8 mouse cellular contexts compared by ENCODE assay signal in genomic region chr5:37243169-37243886, GRCm38 (mm10). TPM values are rescaled to one million over a fixed set of nuclear protein-coding genes. Genes with fewer than 3 reads are reported as not detected.
DNase-seq lines count a peak whose midpoint lies in the region; ATAC-seq and TF ChIP-seq lines count a peak whose summit lies in the region.

No protein-coding gene starts in this region.

- peak; percentile 32 for DNase-seq in layer of hippocampus, adult 11-12 months (ENCODE audit: low spot score)
- DNase-seq in layer of hippocampus, adult 8-10 months (ENCODE audit: low spot score in 2 of 2), result no peak
- DNase-seq in Patski (ENCODE audit: low read depth, low spot score), result peak; percentile 17
- peak; percentile 45 to 59 for DNase-seq in cerebellum, postnatal 25 days
- DNase-seq in heart, postnatal 14 days, result peak; percentile 74 to 88
- peak; percentile 79 for DNase-seq in liver, embryonic 11.5 days (ENCODE audit: low spot score)

- POLR2A ChIA-PET in Patski (lab: Charles Lee), result interaction anchor here (0.6 kb wide), 1 partner anchor 89 kb away, joined by 3 read pairs; no protein-coding TSS in a partner anchor

- TF ChIP-seq CTCF in Patski (IDR thresholded peaks at IDR 0.05), result no peak

- CTCF ChIA-PET in Patski (lab: Charles Lee), result interaction anchor here (1.2 kb wide), 1 partner anchor 10 kb away, joined by 3 read pairs; no protein-coding TSS in a partner anchor

- intact Hi-C loops in heart, postnatal 14 days (cut with DNase I), result no loop called here

- no peak overlapping the region for H3K27ac ChIP-seq in liver, embryonic 11.5 days (ENCODE audit: low read depth, low read length)
- peak overlapping the region; percentile 98 for H3K27ac ChIP-seq in neural tube, embryonic 13.5 days (replicated peaks)

- H3K9me3 ChIP-seq in liver, embryonic 11.5 days (ENCODE audit: control insufficient read depth, low read length), result no peaks in the 10 kb centered on the region
- H3K9me3 ChIP-seq in neural tube, embryonic 13.5 days, result no peaks in the 10 kb centered on the region

- in situ Hi-C loops in Patski (cut with MboI; ENCODE audit: low pct_unique_long_range_greater_than_20kb), result no loop called here

- no peaks in the 10 kb centered on the region for H3K36me3 ChIP-seq in liver, embryonic 11.5 days (ENCODE audit: control insufficient read depth, insufficient read depth, low read length)
- H3K36me3 ChIP-seq in neural tube, embryonic 13.5 days, result no peaks in the 10 kb centered on the region

- peaks cover 5% of the 10 kb centered on the region; the same call in 1 of the 2 replicates for H3K4me1 ChIP-seq in liver, embryonic 11.5 days (replicated peaks; ENCODE audit: control insufficient read depth, insufficient read depth, low read length)
- H3K4me1 ChIP-seq in neural tube, embryonic 13.5 days (replicated peaks), result peaks cover 69% of the 10 kb centered on the region

- H3K9ac ChIP-seq in liver, embryonic 11.5 days (ENCODE audit: low read depth, low read length), result no peak overlapping the region
- peak overlapping the region; percentile 92 for H3K9ac ChIP-seq in neural tube, embryonic 13.5 days

- peaks cover 46% of the 10 kb centered on the region for H3K27me3 ChIP-seq in Patski
- H3K27me3 ChIP-seq in liver, embryonic 11.5 days (replicated peaks; ENCODE audit: control insufficient read depth, insufficient read depth, low read length), result peaks cover 85% of the 10 kb centered on the region
- peaks cover 41% of the 10 kb centered on the region for H3K27me3 ChIP-seq in neural tube, embryonic 13.5 days

- 4% methylated on average over 19 of the region's 19 CpGs for WGBS in liver, embryonic 11.5 days
- under 1% methylated on average over 19 of the region's 19 CpGs for WGBS in neural tube, embryonic 13.5 days

- no peak for ATAC-seq in Patski
- no peak for ATAC-seq in liver, embryonic 11.5 days (replicated peaks; ENCODE audit: low FRiP score)
- no peak for ATAC-seq in neural tube, embryonic 13.5 days (ENCODE audit: low read depth)
- ATAC-seq in erythroblast, adult 5-6 weeks (replicated peaks; ENCODE audit: low FRiP score, poor library complexity, severe bottlenecking), result no peak

- no peak overlapping the region for H3K4me2 ChIP-seq in liver, embryonic 11.5 days
- H3K4me2 ChIP-seq in neural tube, embryonic 13.5 days, result peak overlapping the region; percentile 90

- no peak overlapping the region for H3K4me3 ChIP-seq in liver, embryonic 11.5 days (ENCODE audit: low read depth, low read length)
- H3K4me3 ChIP-seq in neural tube, embryonic 13.5 days, result peak overlapping the region; percentile 68

RNA-seq across cellular contexts. Expression of gene Crmp1, which starts 1.6 kb away (rescaled TPM):
- 100 to 1,000 TPM; 202 to 212 (median 207) TPM for total RNA-seq in layer of hippocampus, adult 8-10 months (2022)
- polyA plus RNA-seq in Patski (2021), result 0.51 TPM
- total RNA-seq in heart, postnatal 14 days (2021), result 1 to 10 TPM; 1.1 to 4.2 TPM
- 9.4 and 11.8 TPM in 2 replicates for polyA plus RNA-seq in liver, embryonic 11.5 days (2014; fragmentation: Nextera tagmentation; extraction: Ambion mirVana)
- polyA plus RNA-seq in neural tube, embryonic 13.5 days (2015; fragmentation: Nextera tagmentation; extraction: Ambion mirVana), result 739 and 776 TPM in 2 replicates
- total RNA-seq in erythroblast, adult 5-6 weeks (2015; ENCODE audit: low replicate concordance), result not detected in 2 replicates
- not detected in 2 replicates for total RNA-seq in erythroblast, adult 5-6 weeks (2017; ENCODE audit: low replicate concordance)

Comparison
In these comparisons a context has a peak if more than half of its experiments do, and no peak if none do; other contexts are left out.
1. DNase-seq: peak in layer of hippocampus, adult 11-12 months (single experiment), Patski (single experiment), cerebellum, postnatal 25 days (2 of 2), heart, postnatal 14 days (2 of 2) and liver, embryonic 11.5 days (single experiment); none in layer of hippocampus, adult 8-10 months (0 of 2).
2. RNA of gene Crmp1, which starts 1.6 kb away (total RNA-seq): 202 to 212 TPM in layer of hippocampus, adult 8-10 months; 1.1 to 4.2 TPM in heart, postnatal 14 days and not detected in erythroblast, adult 5-6 weeks; every median in the first group is over 10 times any median in the second.